Mouse (Mus musculus) macrophage (primary cell): ENCODE data around the gene Glra2. TPM values are rescaled to one million over a fixed set of nuclear protein-coding genes. Genes with fewer than 3 reads are reported as not detected.
"Not testable (repeated sequence)": the region's sequence is repeated elsewhere in the genome, so short reads cannot be mapped to it uniquely, and the experiment has no call there.

ENCODE experiments used
- H3K27ac ChIP-seq: fragments of 350-480 bp; formaldehyde crosslinking; 2 replicates; pipeline ENCODE4 v1.9.0; 2021
- H3K36me3 ChIP-seq: fragments of 350-480 bp; formaldehyde crosslinking; 2 replicates; pipeline ENCODE4 v1.9.0; 2021; ENCODE audit errors: inconsistent target
- H3K4me3 ChIP-seq: fragments of 350-480 bp; formaldehyde crosslinking; 2 replicates; pipeline ENCODE4 v1.9.0; 2021; ENCODE audit errors: inconsistent target
- H3K79me2 ChIP-seq: fragments of 350-480 bp; formaldehyde crosslinking; 2 replicates; pipeline ENCODE4 v1.9.0; 2021; ENCODE audit errors: inconsistent target
- WGBS: methylation state at CpG from one replicate; pipeline ENCODE4 v1.1.7; 2026; ENCODE audit warnings: inconsistent platforms; ENCODE audit not compliant: missing documents; 5-methylcytosine and 5-hydroxymethylcytosine counted together
- polyA plus RNA-seq: library from polyadenylated mRNA; stranded (reverse); fragments of 250-400 nt; gene quantifications from 3 replicates; pipeline ENCODE4 v1.2.4, GENCODE M21; 2018; ENCODE audit warnings: inconsistent platforms
- total RNA-seq, 78 experiments: library from RNA; depleted of rRNA; stranded (reverse); fragments of 250-400 nt; gene quantifications; 1 replicate in 9 of 78; 2 replicates in 24 of 78; 3 replicates in 43 of 78; 4 replicates in 2 of 78; pipeline ENCODE4 v1.2.4; 2018; ENCODE audit warnings: inconsistent platforms in 56 of 78

Gene Glra2
- total RNA-seq (2018; cell fraction: chromatin; rRNA removed): not detected
- total RNA-seq (2018; cell fraction: cytosol; rRNA removed): not detected
- not detected for total RNA-seq (2018; cell fraction: nucleus; rRNA removed)
- not detected in 3 replicates for polyA plus RNA-seq

DNA sequence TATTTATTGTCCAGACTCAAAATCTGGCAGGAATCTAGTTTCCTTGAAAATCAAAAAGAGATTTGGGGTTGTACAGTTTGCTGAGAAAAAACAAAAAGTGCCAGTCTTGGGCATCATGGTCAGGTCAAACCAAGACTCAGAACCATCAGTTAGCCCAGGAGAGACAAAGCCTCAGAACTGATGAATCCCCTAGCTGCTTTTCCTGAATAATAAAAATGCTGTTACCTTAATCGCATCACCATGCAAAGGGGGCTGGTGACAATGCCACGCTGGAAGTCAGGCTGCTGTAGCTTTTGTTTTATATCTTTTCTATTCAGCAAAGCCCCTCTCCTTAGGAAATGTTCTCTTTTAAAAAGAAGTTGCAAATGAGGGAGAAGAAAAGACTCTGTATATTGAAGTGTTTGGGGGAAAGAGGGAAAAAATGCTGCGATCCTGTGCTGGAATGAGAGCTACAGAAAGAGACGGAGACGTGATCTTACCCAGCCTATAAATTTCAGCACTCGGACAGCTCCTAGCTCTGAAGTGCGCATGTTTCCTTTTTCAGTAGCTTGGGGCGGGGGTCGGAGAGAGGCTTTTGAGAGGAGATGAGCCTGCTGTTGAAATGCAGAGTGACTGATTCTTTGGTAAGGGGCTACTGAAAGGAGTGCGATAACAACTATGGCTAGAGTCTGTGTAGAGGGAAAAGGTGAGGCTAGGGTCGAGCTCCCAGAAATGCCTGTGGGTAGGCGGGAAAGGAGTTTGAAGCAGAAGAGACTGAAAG lies at the start of gene Glra2:
Gene Glra2, minus strand, starts transcription at position 455 of the 760 bp plus-strand sequence.
- no peak within 1 kb of the TSS for H3K27ac ChIP-seq
- 17% methylated on average over 9 of the region's 12 CpGs for WGBS
- H3K4me3 ChIP-seq: no peak within 1 kb of the TSS
- H3K79me2 ChIP-seq: no peaks in the 10 kb centered on the region
- H3K36me3 ChIP-seq: no peaks in the 10 kb centered on the region

GRCm38 (mm10) chrX:165362798-165363197 lies 35.6 kb upstream of the Glra2 start:
- 71% methylated on average over 1 of the region's 1 CpGs for WGBS
- Histone ChIP-seq H3K27ac (no peak overlapping the region), H3K36me3 (no peaks in the 10 kb centered on the region), H3K79me2 (no peaks in the 10 kb centered on the region), H3K4me3 (no peak overlapping the region)

DNA sequence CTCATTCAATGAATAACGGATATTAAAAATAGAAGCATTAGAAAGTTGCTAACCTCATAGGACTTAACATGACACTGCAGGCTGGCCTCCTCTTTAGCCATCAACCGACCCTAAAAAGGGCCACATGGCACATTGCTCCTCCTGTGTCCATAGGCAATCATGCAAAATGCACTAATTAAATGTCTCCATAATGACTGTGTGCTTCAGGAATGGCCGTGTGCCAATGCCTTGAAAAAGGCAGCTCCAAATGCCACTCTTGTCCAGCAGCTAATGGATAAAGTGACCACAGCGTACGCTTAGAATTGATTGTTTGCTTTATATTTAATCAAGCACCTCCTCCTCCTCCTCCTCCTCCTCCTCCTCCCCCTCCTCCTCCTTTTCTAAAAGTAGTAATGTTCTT lies 17.4 kb upstream of the Glra2 start:
- Histone ChIP-seq H3K27ac (no peak overlapping the region), H3K79me2 (no peaks in the 10 kb centered on the region), H3K36me3 (no peaks in the 10 kb centered on the region), H3K4me3 (no peak overlapping the region)
- WGBS: 84% methylated on average over 3 of the region's 5 CpGs

DNA sequence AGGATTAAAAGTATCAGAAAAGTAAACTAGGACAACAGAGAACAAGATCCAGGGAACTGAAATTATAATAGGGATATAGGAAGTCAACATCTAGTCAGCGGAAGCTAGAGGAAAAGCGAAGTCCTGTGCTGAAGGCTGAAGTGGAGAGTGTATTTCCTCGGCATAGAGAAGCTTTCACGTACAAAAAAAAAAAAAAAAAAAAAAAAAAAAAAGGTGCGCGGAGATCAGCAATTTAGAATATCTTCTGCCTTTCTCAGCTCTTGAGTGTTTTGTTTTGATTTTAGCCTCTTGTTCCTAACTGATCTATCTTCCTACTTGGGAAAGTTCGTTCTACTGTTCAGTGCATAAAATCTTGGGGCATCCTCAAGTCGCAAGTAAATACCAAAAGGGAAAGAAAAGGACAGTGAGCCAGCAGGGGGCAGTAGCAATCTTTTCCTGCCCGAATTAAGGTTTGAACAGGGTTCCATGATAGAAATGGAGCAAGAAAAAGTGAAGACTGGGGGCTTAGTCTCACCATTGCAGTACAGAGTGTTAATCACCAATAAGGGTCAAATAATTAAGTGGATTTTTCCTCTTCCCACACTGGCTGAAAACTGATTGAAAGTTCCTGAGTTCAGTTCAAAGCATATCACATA lies 623 bp upstream of the Glra2 start:
- Histone ChIP-seq H3K79me2 (no peaks in the 10 kb centered on the region), H3K27ac (no peak overlapping the region), H3K4me3 (no peak overlapping the region), H3K36me3 (no peaks in the 10 kb centered on the region)
- 23% methylated on average over 5 of the region's 9 CpGs for WGBS

GRCm38 (mm10) chrX:165193550-165193949 lies 133.6 kb downstream of the Glra2 start:
- H3K27ac ChIP-seq: no peak overlapping the region
- H3K36me3 ChIP-seq: no peaks in the 10 kb centered on the region
- no peak overlapping the region for H3K4me3 ChIP-seq
- H3K79me2 ChIP-seq: no peaks in the 10 kb centered on the region
- WGBS: 50% methylated on average over 1 of the region's 1 CpGs

DNA sequence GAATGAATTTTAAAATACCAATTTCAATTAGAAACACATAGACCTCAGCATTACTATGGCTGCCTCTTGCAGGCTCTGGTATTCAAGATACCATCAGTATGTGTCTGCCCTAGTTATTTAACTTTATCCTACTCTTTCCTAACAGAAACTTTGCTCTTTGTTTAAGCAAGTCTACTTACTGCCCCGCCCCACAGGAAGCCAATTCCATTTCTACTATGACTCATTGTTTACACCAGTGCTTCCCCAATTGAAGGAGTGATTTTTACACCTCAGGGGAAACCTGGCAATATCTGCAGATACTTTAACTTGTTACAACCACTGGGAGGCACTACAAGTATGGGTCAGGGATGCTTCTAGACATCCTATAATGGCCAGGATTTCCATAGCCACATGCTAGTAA lies 136.0 kb downstream of the Glra2 start:
- 17% methylated on average over 1 of the region's 1 CpGs for WGBS
- Histone ChIP-seq H3K36me3 (no peaks in the 10 kb centered on the region), H3K27ac (no peak overlapping the region), H3K4me3 (no peak overlapping the region), H3K79me2 (no peaks in the 10 kb centered on the region)

DNA sequence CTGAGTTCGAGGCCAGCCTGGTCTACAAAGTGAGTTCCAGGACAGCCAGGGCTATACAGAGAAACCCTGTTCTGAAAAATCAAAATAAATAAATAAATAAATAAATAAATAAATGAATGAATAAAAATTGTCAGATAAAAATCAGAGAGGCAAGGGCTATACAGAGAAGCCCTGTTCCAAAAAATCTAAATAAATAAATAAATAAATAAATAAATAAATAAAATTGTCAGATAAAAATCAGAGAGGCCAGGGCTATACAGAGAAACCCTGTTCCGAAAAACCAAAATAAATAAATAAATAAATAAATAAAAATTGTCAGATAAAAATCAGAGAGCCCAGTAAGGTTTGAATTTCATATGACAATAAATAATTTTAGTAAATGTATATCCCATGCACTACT lies 144.2 kb downstream of the Glra2 start:
- H3K79me2 ChIP-seq, H3K27ac ChIP-seq, H3K36me3 ChIP-seq, H3K4me3 ChIP-seq: not testable (repeated sequence)
- 100% methylated on average over 2 of the region's 2 CpGs for WGBS

GRCm38 (mm10) chrX:165156549-165156948 lies 170.6 kb downstream of the Glra2 start:
- WGBS: 70% methylated on average over 1 of the region's 1 CpGs
- no peak overlapping the region for H3K4me3 ChIP-seq
- H3K79me2 ChIP-seq: no peaks in the 10 kb centered on the region
- H3K36me3 ChIP-seq: no peaks in the 10 kb centered on the region
- H3K27ac ChIP-seq: no peak overlapping the region

- H3K4me3 ChIP-seq: no peak overlapping the region
- no peaks in the 10 kb centered on the region for H3K36me3 ChIP-seq
- H3K27ac ChIP-seq: no peak overlapping the region
- no peaks in the 10 kb centered on the region for H3K79me2 ChIP-seq
- 83% methylated on average over 1 of the region's 1 CpGs for WGBS
Measured at GRCm38 (mm10) chrX:165104171-165104570, 223.0 kb downstream of the Glra2 start.
